Mouse (Mus musculus): ENCODE measurements around the gene Gm45808.
"Not testable (repeated sequence)": the region's sequence is repeated elsewhere in the genome, so short reads cannot be mapped to it uniquely, and the experiment has no call there.

The Gm45808 gene

GRCm38 (mm10) chr7:45470869-45471268 is 15.7 kb downstream of the Gm45808 start:
- peak; percentile 76 for DNase-seq (ENCODE audit: low spot score)

- peak; percentile 74 for DNase-seq (ENCODE audit: low spot score)
These were observed 19.4 kb downstream of the Gm45808 start for GRCm38 (mm10) chr7:45467090-45467670.

- peak; percentile 95 for DNase-seq (ENCODE audit: low spot score)
These were observed 20.1 kb downstream of the Gm45808 start, which contains the start of gene Bax for GRCm38 (mm10) chr7:45466283-45467089. Bax (minus strand) TSS chr7:45466898.

GRCm38 (mm10) chr7:45465549-45465948 is 21.1 kb downstream of the Gm45808 start:
- no peak for DNase-seq (ENCODE audit: low spot score)

GRCm38 (mm10) chr7:45465112-45465511 is 21.5 kb downstream of the Gm45808 start:
- no peak for DNase-seq (ENCODE audit: low spot score)

GRCm38 (mm10) chr7:45463987-45464778 is 22.4 kb downstream of the Gm45808 start:
- no peak for DNase-seq (ENCODE audit: low spot score)

GRCm38 (mm10) chr7:45462868-45463267 is 23.7 kb downstream of the Gm45808 start:
- DNase-seq (ENCODE audit: low spot score): not testable (repeated sequence)

GRCm38 (mm10) chr7:45462325-45462724 is 24.3 kb downstream of the Gm45808 start:
- no peak for DNase-seq (ENCODE audit: low spot score)

- no peak for DNase-seq (ENCODE audit: low spot score)
These were observed 24.8 kb downstream of the Gm45808 start for GRCm38 (mm10) chr7:45461781-45462180.

- DNase-seq (ENCODE audit: low spot score): no peak
These were observed 25.3 kb downstream of the Gm45808 start for GRCm38 (mm10) chr7:45461326-45461725.

- peak; percentile 76 for DNase-seq (ENCODE audit: low spot score)
These were observed 25.7 kb downstream of the Gm45808 start for GRCm38 (mm10) chr7:45460860-45461314.

GRCm38 (mm10) chr7:45460377-45460776 is 26.2 kb downstream of the Gm45808 start:
- DNase-seq (ENCODE audit: low spot score): no peak

GRCm38 (mm10) chr7:45459564-45460140 is 27.0 kb downstream of the Gm45808 start, which contains the start of gene Ftl1:
Ftl1 (minus strand) TSS chr7:45459884.
- DNase-seq (ENCODE audit: low spot score): peak; percentile 99

- DNase-seq (ENCODE audit: low spot score): peak; percentile 78
These were observed 27.7 kb downstream of the Gm45808 start for GRCm38 (mm10) chr7:45458748-45459563.

- DNase-seq (ENCODE audit: low spot score): peak; percentile 64
These were observed 29.2 kb downstream of the Gm45808 start for GRCm38 (mm10) chr7:45457204-45458060.

- DNase-seq (ENCODE audit: low spot score): no peak
These were observed 29.8 kb downstream of the Gm45808 start for GRCm38 (mm10) chr7:45456721-45457203.

GRCm38 (mm10) chr7:45455932-45456696 is 30.5 kb downstream of the Gm45808 start:
- DNase-seq (ENCODE audit: low spot score): no peak

GRCm38 (mm10) chr7:45454971-45455370 is 31.6 kb downstream of the Gm45808 start:
- DNase-seq (ENCODE audit: low spot score): no peak

GRCm38 (mm10) chr7:45451344-45451982 is 35.1 kb downstream of the Gm45808 start:
- DNase-seq (ENCODE audit: low spot score): peak; percentile 86
